Mouse (Mus musculus): ENCODE results near the gene Tjp3.

- TF ChIP-seq POLR2A (IDR thresholded peaks at IDR 0.05; ENCODE audit: low read depth, low read length) = no peak
- TF ChIP-seq CTCF (conservative IDR thresholded peaks at IDR 0.05; ENCODE audit: insufficient read depth, insufficient read length, low read depth, low read length) = no peak
Observed at GRCm38 (mm10) chr10:81238618-81239017, 52.8 kb downstream of the Tjp3 start.

Data from kidney, adult 2 months (tissue).